Mouse (Mus musculus): ENCODE results near the gene Ino80b. TPM values are rescaled to one million over a fixed set of nuclear protein-coding genes. Genes with fewer than 3 reads are reported as not detected.

Ino80b gene
- total RNA-seq, 1 experiment = 21.2 TPM

- Histone ChIP-seq H3K4me1 (ENCODE audit: control insufficient read depth in 2 of 2, insufficient read depth in 2 of 2, low read length in 2 of 2, poor library complexity in 1 of 2) (peaks cover 0 to 3% of the 10 kb centered on the region in 2 experiments; a peak in 2 of 4 replicates), H3K36me3 (ENCODE audit: control insufficient read depth, insufficient read depth, low read length, poor library complexity, severe bottlenecking) (peaks cover 4% of the 10 kb centered on the region; the same call in 1 of the 2 replicates), H3K9me3 (ENCODE audit: control insufficient read depth, insufficient read depth, low read depth, low read length) (no peaks in the 10 kb centered on the region), H3K9ac (ENCODE audit: insufficient read depth, low read depth, low read length, poor library complexity, severe bottlenecking) (no peak overlapping the region), H3K4me3 (ENCODE audit: insufficient read depth in 1 of 2, low read depth in 1 of 2, low read length in 2 of 2, poor library complexity in 1 of 2, severe bottlenecking in 1 of 2) (peak overlapping the region; percentile 85 to 99; a peak in 3 of 4 replicates), H3K27ac (ENCODE audit: insufficient read depth, low read depth, low read length, poor library complexity, severe bottlenecking) (no peak overlapping the region)
- TF ChIP-seq HCFC1 (IDR thresholded peaks at IDR 0.05; ENCODE audit: borderline replicate concordance, insufficient read depth, low read length) (no peak), MAFK (IDR thresholded peaks at IDR 0.05; ENCODE audit: insufficient read depth, low read depth, low read length) (no peak), CHD2 (IDR thresholded peaks at IDR 0.05; ENCODE audit: low read depth, low read length) (no peak), ZC3H11A (IDR thresholded peaks at IDR 0.05; ENCODE audit: borderline replicate concordance, low read depth, low read length) (no peak), ZNF384 (IDR thresholded peaks at IDR 0.05; ENCODE audit: low read depth, low read length) (no peak)
- in situ Hi-C loops (cut with MboI; ENCODE audit: low sequenced_read_pairs in 2 of 2, unreplicated experiment in 2 of 2) = no loop called here
- no peak for DNase-seq (ENCODE audit: low read depth, low spot score)
These were observed 8.7 kb downstream of the Ino80b start for GRCm38 (mm10) chr6:83116373-83117164.

DNA sequence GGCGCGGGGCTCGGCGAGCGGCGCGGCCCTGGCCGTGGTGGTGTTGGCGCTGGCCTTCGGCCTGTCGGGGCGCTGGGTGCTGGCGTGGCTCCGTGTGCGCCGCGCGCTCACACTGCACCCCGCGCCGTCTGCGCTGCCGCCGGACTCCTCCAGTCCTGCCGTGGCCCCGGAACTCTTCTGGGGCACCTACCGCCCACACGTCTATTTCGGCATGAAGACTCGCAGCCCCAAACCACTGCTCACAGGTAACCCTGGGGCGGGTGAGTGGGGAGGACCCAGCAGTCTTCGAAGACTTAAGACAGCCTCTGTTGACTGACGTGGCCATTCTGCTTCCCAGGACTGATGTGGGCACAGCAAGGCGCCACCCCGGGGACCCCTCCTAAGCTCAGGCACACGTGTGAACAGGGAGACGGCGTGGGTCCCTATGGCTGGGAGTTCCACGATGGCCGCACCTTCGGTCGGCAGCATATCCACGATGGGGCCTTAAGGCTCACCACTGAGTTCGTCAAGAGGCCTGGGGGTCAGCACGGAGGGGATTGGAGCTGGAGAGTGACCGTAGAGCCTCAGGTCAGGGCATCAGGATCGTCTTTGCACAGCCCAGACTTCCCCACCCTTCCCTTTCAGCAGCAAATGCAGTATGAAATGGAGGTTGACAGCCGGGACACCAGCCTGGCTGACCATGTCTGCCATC is 9.4 kb downstream of the Ino80b start:
- in situ Hi-C loops (cut with MboI; ENCODE audit: low sequenced_read_pairs in 2 of 2, unreplicated experiment in 2 of 2) = no loop called here
- peaks cover 4% of the 10 kb centered on the region; the same call in 1 of the 2 replicates for H3K36me3 ChIP-seq (ENCODE audit: control insufficient read depth, insufficient read depth, low read length, poor library complexity, severe bottlenecking)
- H3K4me1 ChIP-seq (ENCODE audit: control insufficient read depth in 2 of 2, insufficient read depth in 2 of 2, low read length in 2 of 2, poor library complexity in 1 of 2) = peaks cover 0 to 3% of the 10 kb centered on the region in 2 experiments; a peak in 2 of 4 replicates
- no peak overlapping the region for H3K27ac ChIP-seq (ENCODE audit: insufficient read depth, low read depth, low read length, poor library complexity, severe bottlenecking)
- TF ChIP-seq ZC3H11A (IDR thresholded peaks at IDR 0.05; ENCODE audit: borderline replicate concordance, low read depth, low read length) = no peak
- peak; percentile 15; the same call in 1 of the 2 replicates for TF ChIP-seq HCFC1 (IDR thresholded peaks at IDR 0.05; ENCODE audit: borderline replicate concordance, insufficient read depth, low read length)
- peak overlapping the region; percentile 82 for H3K9ac ChIP-seq (ENCODE audit: insufficient read depth, low read depth, low read length, poor library complexity, severe bottlenecking)
- H3K4me3 ChIP-seq (ENCODE audit: insufficient read depth in 1 of 2, low read depth in 1 of 2, low read length in 2 of 2, poor library complexity in 1 of 2, severe bottlenecking in 1 of 2) = peak overlapping the region; percentile 85 to 99
- H3K9me3 ChIP-seq (ENCODE audit: control insufficient read depth, insufficient read depth, low read depth, low read length) = no peaks in the 10 kb centered on the region
- no peak for DNase-seq (ENCODE audit: low read depth, low spot score)

- no peak for DNase-seq (ENCODE audit: low read depth, low spot score)
- Histone ChIP-seq H3K4me1 (ENCODE audit: control insufficient read depth in 2 of 2, insufficient read depth in 2 of 2, low read length in 2 of 2, poor library complexity in 1 of 2) (peaks cover 0 to 3% of the 10 kb centered on the region in 2 experiments; a peak in 2 of 4 replicates), H3K36me3 (ENCODE audit: control insufficient read depth, insufficient read depth, low read length, poor library complexity, severe bottlenecking) (peaks cover 4% of the 10 kb centered on the region; the same call in 1 of the 2 replicates), H3K4me3 (ENCODE audit: insufficient read depth in 1 of 2, low read depth in 1 of 2, low read length in 2 of 2, poor library complexity in 1 of 2, severe bottlenecking in 1 of 2) (peak within 1 kb of the TSS; percentile 85 to 99), H3K9ac (ENCODE audit: insufficient read depth, low read depth, low read length, poor library complexity, severe bottlenecking) (peak within 1 kb of the TSS; percentile 82), H3K27ac (ENCODE audit: insufficient read depth, low read depth, low read length, poor library complexity, severe bottlenecking) (no peak within 1 kb of the TSS), H3K9me3 (ENCODE audit: control insufficient read depth, insufficient read depth, low read depth, low read length) (no peaks in the 10 kb centered on the region)
- in situ Hi-C loops (cut with MboI; ENCODE audit: low sequenced_read_pairs in 2 of 2, unreplicated experiment in 2 of 2) = no loop called here
- TF ChIP-seq HCFC1 (IDR thresholded peaks at IDR 0.05; ENCODE audit: borderline replicate concordance, insufficient read depth, low read length) = no peak
- TF ChIP-seq ZC3H11A (IDR thresholded peaks at IDR 0.05; ENCODE audit: borderline replicate concordance, low read depth, low read length) = no peak
- no peak for TF ChIP-seq CHD2 (IDR thresholded peaks at IDR 0.05; ENCODE audit: low read depth, low read length)
- no peak for TF ChIP-seq ZNF384 (IDR thresholded peaks at IDR 0.05; ENCODE audit: low read depth, low read length)
- TF ChIP-seq MAFK (IDR thresholded peaks at IDR 0.05; ENCODE audit: insufficient read depth, low read depth, low read length) = no peak
These were observed 10.1 kb downstream of the Ino80b start, which contains the start of gene Mogs for GRCm38 (mm10) chr6:83115011-83115671. Gene Mogs (plus strand): TSS chr6:83115496.

DNA sequence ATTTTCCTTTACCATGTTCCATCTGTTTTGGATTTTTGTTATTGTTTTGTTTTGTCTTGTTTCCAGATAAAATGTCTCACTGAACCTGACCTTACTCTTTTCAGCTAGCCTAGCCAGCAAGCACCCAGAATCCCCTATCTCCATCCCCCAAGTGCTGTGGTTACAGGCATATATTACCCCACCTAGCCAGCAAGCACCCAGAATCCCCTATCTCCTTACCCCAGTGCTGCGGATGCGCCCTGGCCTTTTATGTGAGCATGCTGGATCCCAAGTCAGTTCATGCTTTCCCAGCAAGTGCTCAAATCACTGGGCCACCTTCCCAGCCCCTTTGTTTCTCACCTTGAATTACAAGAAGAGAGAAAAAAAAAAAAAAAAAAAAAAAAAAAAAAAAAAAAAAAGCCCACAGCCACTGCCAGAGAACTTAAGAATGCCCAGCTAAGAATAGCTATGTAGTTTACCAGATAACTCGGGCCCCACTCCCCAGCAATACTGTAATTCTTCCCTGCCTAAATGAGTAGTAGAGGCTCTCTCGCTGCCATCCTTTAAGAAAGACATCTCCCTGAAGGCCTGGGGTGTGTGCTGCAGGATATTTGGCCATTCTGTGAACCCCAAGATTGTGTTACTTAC is 13.6 kb downstream of the Ino80b start:
- peaks cover 0 to 5% of the 10 kb centered on the region in 2 experiments; a peak in 2 of 4 replicates for H3K4me1 ChIP-seq (ENCODE audit: control insufficient read depth in 2 of 2, insufficient read depth in 2 of 2, low read length in 2 of 2, poor library complexity in 1 of 2)
- in situ Hi-C loops (cut with MboI; ENCODE audit: low sequenced_read_pairs in 2 of 2, unreplicated experiment in 2 of 2) = no loop called here

More for the DNA sequence above, 13.6 kb downstream of the Ino80b start:
- no peak overlapping the region for H3K4me3 ChIP-seq (ENCODE audit: insufficient read depth in 1 of 2, low read depth in 1 of 2, low read length in 2 of 2, poor library complexity in 1 of 2, severe bottlenecking in 1 of 2)
- DNase-seq (ENCODE audit: low read depth, low spot score) = no peak
- H3K9me3 ChIP-seq (ENCODE audit: control insufficient read depth, insufficient read depth, low read depth, low read length) = no peaks in the 10 kb centered on the region
- no peak overlapping the region for H3K27ac ChIP-seq (ENCODE audit: insufficient read depth, low read depth, low read length, poor library complexity, severe bottlenecking)
- TF ChIP-seq CHD2 (IDR thresholded peaks at IDR 0.05; ENCODE audit: low read depth, low read length) (no peak), ZC3H11A (IDR thresholded peaks at IDR 0.05; ENCODE audit: borderline replicate concordance, low read depth, low read length) (no peak), ZNF384 (IDR thresholded peaks at IDR 0.05; ENCODE audit: low read depth, low read length) (no peak), MAFK (IDR thresholded peaks at IDR 0.05; ENCODE audit: insufficient read depth, low read depth, low read length) (no peak), HCFC1 (IDR thresholded peaks at IDR 0.05; ENCODE audit: borderline replicate concordance, insufficient read depth, low read length) (no peak)
- no peak overlapping the region for H3K9ac ChIP-seq (ENCODE audit: insufficient read depth, low read depth, low read length, poor library complexity, severe bottlenecking)
- H3K36me3 ChIP-seq (ENCODE audit: control insufficient read depth, insufficient read depth, low read length, poor library complexity, severe bottlenecking) = no peaks in the 10 kb centered on the region

Measured in ES-E14 (cell line).